Mouse (Mus musculus) brain, embryonic 14.5 days (tissue): ENCODE measurements around the gene Drg1.

Source experiments
- CTCF ChIP-seq: fragments of 200-500 bp; IDR thresholded peaks from 2 replicates; pipeline ENCODE4 v1.5.1; 2012; ENCODE audit warnings: inconsistent platforms, mild to moderate bottlenecking, moderate library complexity, borderline replicate concordance; ENCODE audit not compliant: insufficient read depth, insufficient read length; ENCODE audit errors: extremely low read depth
- POLR2A ChIP-seq: fragments of 200-500 bp; IDR thresholded peaks from 2 replicates; pipeline ENCODE4 v1.6.1; 2012; ENCODE audit warnings: mild to moderate bottlenecking, inconsistent platforms, borderline replicate concordance; ENCODE audit not compliant: poor library complexity, insufficient read depth, insufficient read length, severe bottlenecking; ENCODE audit errors: extremely low read depth

DNA sequence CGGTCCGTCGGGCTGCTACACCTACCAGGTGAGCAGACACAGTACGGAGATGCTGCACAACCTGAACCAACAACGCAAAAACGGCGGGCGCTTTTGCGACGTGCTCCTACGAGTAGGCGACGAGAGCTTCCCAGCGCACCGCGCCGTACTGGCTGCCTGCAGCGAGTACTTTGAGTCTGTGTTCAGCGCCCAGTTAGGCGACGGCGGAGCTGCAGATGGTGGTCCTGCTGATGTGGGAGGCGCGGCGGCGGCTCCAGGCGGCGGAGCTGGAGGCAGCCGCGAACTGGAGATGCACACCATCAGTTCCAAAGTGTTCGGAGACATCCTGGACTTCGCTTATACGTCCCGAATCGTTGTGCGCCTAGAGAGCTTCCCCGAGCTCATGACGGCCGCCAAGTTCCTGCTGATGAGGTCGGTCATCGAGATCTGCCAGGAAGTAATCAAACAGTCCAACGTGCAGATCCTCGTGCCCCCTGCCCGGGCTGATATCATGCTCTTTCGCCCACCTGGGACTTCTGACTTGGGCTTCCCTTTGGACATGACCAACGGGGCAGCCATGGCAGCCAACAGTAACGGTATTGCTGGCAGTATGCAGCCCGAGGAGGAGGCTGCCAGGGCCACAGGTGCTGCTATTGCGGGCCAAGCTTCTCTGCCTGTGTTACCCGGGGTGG, 24.6 kb upstream of the Drg1 start:
- TF ChIP-seq CTCF (no peak), POLR2A (0 out of 2 replicates have a peak, but pooled peaks have one; percentile 18)
